Mouse (Mus musculus) forebrain, embryonic 12.5 days (tissue): ENCODE measurements around the gene Itpr2. TPM values are rescaled to one million over a fixed set of nuclear protein-coding genes. Genes with fewer than 3 reads are reported as not detected.
A peak's percentile ranks its signal among the peaks of the same experiment; 100 is the strongest.

Experiments
- ATAC-seq: fragments of 200-750 bp; cut with Nextera tagmentation; 2 replicates; pipeline ENCODE4 v1.8.0; 2017; ENCODE audit warnings: moderate TSS enrichment; ENCODE audit not compliant: low FRiP score
- H3K27ac ChIP-seq: fragments of 300-500 bp; sonication (generic); 2 replicates; pipeline ENCODE4 v1.5.1; 2016; ENCODE audit warnings: mild to moderate bottlenecking
- H3K27me3 ChIP-seq: fragments of 300-500 bp; sonication (generic); 2 replicates; pipeline ENCODE4 v1.6.1; 2016; ENCODE audit warnings: mild to moderate bottlenecking
- H3K36me3 ChIP-seq: fragments of 300-500 bp; sonication (generic); replicated peaks from 2 replicates; pipeline ENCODE4 v1.6.1; 2016; ENCODE audit warnings: mild to moderate bottlenecking
- H3K4me1 ChIP-seq: fragments of 300-500 bp; sonication (generic); 2 replicates; pipeline ENCODE4 v1.6.1; 2016
- H3K4me2 ChIP-seq: fragments of 300-500 bp; sonication (generic); 2 replicates; pipeline ENCODE4 v1.6.1; 2016; ENCODE audit warnings: mild to moderate bottlenecking, moderate library complexity
- H3K4me3 ChIP-seq: fragments of 300-500 bp; sonication (generic); replicated peaks from 2 replicates; pipeline ENCODE4 v1.5.1; 2016; ENCODE audit warnings: mild to moderate bottlenecking
- H3K9ac ChIP-seq: fragments of 300-500 bp; sonication (generic); 2 replicates; pipeline ENCODE4 v1.6.1; 2016; ENCODE audit warnings: mild to moderate bottlenecking
- H3K9me3 ChIP-seq: fragments of 300-500 bp; sonication (generic); 2 replicates; pipeline ENCODE4 v1.6.1; 2016
- WGBS: fragments of 180-500 bp; shearing (Covaris S2); methylation state at CpG from one replicate; pipeline ENCODE4 v1.1.7; 2016; 5-methylcytosine and 5-hydroxymethylcytosine counted together
- polyA plus RNA-seq: library from polyadenylated mRNA; unstranded; fragments of >200 nt; fragmentation: Nextera tagmentation; extraction: Ambion mirVana; gene quantifications from 2 replicates; pipeline ENCODE4 v1.2.1, GENCODE M21; 2016

Gene Itpr2
- polyA plus RNA-seq, 1 experiment from 2014 or later: 3.4 TPM

DNA sequence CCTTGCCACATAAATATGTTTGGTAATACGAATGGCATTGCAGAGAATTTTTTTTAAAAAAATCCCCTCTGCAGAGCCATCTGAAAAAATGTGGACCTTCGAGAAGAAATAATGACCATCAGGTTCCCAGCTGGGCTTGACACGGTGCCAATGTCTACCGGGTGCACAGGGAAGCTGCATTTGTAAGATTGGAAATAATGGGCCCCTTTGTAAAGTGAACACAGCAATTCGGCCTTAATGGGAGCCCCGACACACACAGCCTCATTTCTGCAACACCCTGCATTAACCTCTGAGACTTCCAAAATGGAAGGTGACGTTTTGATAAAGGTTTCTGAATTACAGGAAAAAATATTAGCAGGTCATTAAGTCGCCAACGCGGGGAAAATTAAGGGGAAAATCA lies 97.9 kb downstream of the Itpr2 start:
- Histone ChIP-seq H3K4me1 (peaks cover 13% of the 10 kb centered on the region; the same call in 1 of the 2 replicates), H3K4me2 (no peak overlapping the region), H3K4me3 (no peak overlapping the region), H3K9me3 (no peaks in the 10 kb centered on the region), H3K27me3 (no peaks in the 10 kb centered on the region), H3K9ac (no peak overlapping the region), H3K36me3 (no peaks in the 10 kb centered on the region), H3K27ac (no peak overlapping the region)
- peak; percentile 48; the same call in 1 of the 2 replicates for ATAC-seq
- 36% methylated on average over 10 of the region's 10 CpGs for WGBS

DNA sequence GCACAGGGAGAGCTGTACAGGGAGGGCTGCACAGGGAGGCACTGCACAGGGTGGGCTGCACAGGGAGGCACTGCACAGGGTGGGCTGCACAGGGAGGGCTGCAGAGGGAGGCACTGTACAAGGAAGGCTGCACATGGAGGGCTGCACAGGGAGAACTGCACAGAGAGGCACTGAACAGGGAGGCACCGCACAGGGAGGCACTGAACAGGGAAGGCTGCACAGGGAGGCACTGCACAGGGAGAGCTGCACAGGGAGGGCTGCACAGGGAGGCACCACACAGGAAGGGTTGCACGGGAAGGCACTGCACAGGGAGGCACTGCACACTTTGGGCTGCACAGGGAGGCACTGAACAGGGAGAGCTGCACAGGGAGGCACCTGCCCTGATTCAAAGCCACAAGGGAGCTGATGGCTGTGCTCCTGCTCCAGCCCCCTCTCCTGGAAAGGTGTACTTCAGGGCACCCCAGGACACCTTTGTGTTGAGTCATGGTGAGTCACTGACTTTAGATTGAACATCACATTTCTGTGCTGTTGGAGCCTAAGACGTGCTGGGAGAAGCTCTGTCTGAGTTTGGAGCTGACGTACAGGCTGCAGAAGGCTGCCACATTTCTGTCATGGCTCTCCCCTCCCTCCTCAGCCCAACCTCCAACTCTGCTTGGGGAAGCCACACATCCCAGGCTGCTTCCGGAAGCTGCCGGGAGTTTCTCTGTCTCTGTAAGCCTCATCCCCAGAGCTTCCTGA lies 98.9 kb downstream of the Itpr2 start:
- WGBS: 62% methylated on average over 6 of the region's 6 CpGs
- Histone ChIP-seq H3K36me3 (no peaks in the 10 kb centered on the region), H3K27ac (no peak overlapping the region), H3K4me3 (no peak overlapping the region), H3K9ac (no peak overlapping the region), H3K9me3 (no peaks in the 10 kb centered on the region), H3K27me3 (no peaks in the 10 kb centered on the region), H3K4me1 (peaks cover 13% of the 10 kb centered on the region; the same call in 1 of the 2 replicates), H3K4me2 (no peak overlapping the region)
- ATAC-seq: no peak; the same call in 1 of the 2 replicates

DNA sequence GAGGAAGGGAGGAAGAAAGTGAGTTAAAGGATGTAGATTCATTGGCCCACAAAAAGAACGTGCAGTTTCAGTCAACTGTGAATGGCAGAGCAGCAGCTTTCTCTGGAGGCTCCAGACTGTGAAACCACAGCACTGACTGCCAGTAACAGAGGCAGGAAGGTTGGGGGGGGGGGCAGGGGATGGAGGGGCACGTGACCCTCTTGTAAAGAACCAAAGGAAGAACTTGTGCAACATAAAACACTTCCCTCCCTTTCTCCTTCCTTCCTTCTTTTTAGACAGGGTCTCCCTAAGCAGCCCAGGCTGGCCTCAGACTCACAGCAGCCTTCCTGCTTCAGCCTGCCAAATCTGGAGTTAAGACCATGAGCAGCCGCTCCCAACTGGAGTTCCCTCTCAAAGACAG lies 104.2 kb downstream of the Itpr2 start:
- 78% methylated on average over 3 of the region's 3 CpGs for WGBS
- no peak overlapping the region for H3K4me2 ChIP-seq
- no peak overlapping the region for H3K9ac ChIP-seq
- ATAC-seq: no peak
- no peaks in the 10 kb centered on the region for H3K4me1 ChIP-seq
- no peak overlapping the region for H3K27ac ChIP-seq
- no peaks in the 10 kb centered on the region for H3K36me3 ChIP-seq
- H3K27me3 ChIP-seq: no peaks in the 10 kb centered on the region
- H3K4me3 ChIP-seq: no peak overlapping the region
- H3K9me3 ChIP-seq: no peaks in the 10 kb centered on the region

DNA sequence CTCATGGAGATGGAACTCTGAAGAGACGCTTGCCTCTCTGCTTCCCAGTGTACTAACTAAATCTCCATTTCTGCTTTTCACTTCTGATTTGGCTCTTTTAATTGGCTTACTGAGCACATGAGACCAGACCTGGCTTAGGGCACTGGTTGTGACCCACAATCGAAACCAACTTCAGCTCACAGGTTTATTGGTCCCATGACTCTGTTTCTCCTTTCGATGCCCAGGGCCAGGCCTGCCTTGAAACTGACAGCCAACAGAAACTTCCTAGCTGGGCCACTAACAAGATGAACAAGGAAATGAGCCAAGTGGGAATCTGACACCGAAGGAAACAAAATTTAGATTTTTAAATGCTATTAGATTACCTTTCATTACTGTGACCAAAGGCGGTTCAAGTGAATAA lies 105.8 kb downstream of the Itpr2 start:
- Histone ChIP-seq H3K27me3 (no peaks in the 10 kb centered on the region), H3K9me3 (no peaks in the 10 kb centered on the region), H3K9ac (no peak overlapping the region), H3K27ac (no peak overlapping the region), H3K4me2 (no peak overlapping the region), H3K36me3 (no peaks in the 10 kb centered on the region), H3K4me1 (no peaks in the 10 kb centered on the region), H3K4me3 (no peak overlapping the region)
- WGBS: 94% methylated on average over 5 of the region's 5 CpGs
- no peak for ATAC-seq

DNA sequence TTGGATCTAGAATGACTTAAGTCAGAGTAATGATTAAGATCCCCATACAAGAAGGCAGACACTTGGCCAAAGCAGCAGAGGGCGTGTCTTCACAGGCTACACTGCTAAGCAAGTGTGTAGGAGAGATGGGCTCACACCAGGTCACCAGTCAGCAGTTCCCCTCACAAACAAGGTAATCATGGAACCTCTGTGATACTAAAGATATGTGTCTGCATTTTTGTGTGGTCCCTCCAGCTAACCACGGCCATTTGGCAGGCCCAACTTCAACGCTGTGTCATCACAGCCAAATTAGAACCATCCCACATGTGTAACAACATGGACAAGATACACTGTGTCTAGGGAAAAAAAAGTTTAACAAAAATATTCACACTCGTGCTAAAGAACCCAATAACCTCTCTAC lies 106.4 kb downstream of the Itpr2 start:
- H3K4me2 ChIP-seq: no peak overlapping the region
- H3K9ac ChIP-seq: no peak overlapping the region
- no peak overlapping the region for H3K27ac ChIP-seq
- no peak overlapping the region for H3K4me3 ChIP-seq
- H3K4me1 ChIP-seq: no peaks in the 10 kb centered on the region
- WGBS: 82% methylated on average over 4 of the region's 4 CpGs
- no peaks in the 10 kb centered on the region for H3K27me3 ChIP-seq
- no peaks in the 10 kb centered on the region for H3K9me3 ChIP-seq
- ATAC-seq: no peak
- H3K36me3 ChIP-seq: no peaks in the 10 kb centered on the region

DNA sequence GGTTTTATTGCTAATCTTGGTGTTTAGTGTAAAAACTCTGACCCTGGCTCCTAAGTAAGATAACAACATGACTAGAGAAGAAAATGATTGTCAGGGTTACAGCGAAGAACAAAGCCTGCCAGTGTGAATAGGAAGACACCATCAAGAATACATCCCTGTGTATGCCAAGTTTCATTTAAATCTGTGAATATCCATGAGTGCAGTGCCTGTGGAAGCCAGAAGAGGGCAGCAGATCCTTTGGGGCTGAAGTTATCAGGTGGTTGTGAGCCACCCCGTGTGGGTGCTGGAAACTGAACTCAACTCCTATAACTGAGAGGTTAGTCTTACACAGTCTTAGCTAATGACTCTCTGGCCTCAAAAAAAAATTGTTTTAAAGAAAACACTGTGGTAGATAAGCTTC lies 109.8 kb downstream of the Itpr2 start:
- Histone ChIP-seq H3K4me1 (peaks cover 8% of the 10 kb centered on the region), H3K9me3 (no peaks in the 10 kb centered on the region), H3K27me3 (no peaks in the 10 kb centered on the region), H3K36me3 (no peaks in the 10 kb centered on the region), H3K4me3 (no peak overlapping the region), H3K4me2 (no peak overlapping the region), H3K27ac (no peak overlapping the region), H3K9ac (no peak overlapping the region)
- no peak for ATAC-seq
- WGBS: 86% methylated on average over 2 of the region's 2 CpGs

DNA sequence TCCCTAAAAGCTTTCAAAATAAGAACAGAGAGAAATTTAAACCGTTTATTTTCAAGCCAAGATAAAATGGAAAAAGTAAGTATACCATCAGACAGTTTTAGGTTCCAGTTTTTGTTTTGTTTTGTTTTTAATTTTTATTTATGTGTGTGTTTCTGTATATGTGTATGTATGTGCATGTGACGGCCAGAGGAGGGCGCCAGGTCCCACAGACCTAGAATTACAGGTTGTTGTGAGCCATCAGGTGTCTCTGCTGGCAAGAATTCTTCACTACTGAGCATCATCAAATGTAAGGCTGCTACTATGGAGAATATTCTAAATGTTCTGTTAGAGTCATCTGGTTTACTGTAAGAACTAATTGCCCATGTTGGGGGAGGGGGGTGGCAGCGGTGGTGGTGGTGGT lies 111.9 kb downstream of the Itpr2 start:
- ATAC-seq: no peak
- Histone ChIP-seq H3K4me2 (no peak overlapping the region), H3K36me3 (no peaks in the 10 kb centered on the region), H3K27me3 (no peaks in the 10 kb centered on the region), H3K27ac (no peak overlapping the region), H3K9me3 (no peaks in the 10 kb centered on the region), H3K9ac (no peak overlapping the region), H3K4me1 (peaks cover 12% of the 10 kb centered on the region), H3K4me3 (no peak overlapping the region)
- WGBS: 90% methylated on average over 4 of the region's 4 CpGs

DNA sequence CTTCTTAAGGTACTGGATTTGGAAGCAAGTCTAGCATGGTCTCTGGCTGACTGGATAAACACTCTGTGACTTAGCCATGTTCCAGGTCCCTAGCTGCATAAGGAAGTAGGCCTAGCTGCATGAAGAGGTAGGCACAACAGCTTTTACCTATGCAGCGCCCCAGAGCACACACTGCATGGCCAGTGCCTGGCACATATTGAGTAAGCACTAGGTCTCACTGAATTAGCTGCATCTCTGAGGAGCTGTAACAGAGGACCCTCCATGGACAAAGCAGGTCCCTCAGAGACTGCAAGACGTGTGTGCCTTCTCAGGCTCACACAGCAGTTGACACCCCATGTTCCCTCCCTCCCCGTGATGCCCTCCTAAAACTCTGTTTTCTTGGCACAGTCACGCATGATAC lies 114.0 kb downstream of the Itpr2 start:
- no peak for ATAC-seq
- Histone ChIP-seq H3K4me3 (no peak overlapping the region), H3K9ac (no peak overlapping the region), H3K9me3 (no peaks in the 10 kb centered on the region), H3K27me3 (no peaks in the 10 kb centered on the region), H3K27ac (0 out of 2 replicates have a peak overlapping the region, but pooled peaks have one; percentile 19), H3K4me2 (no peak overlapping the region), H3K36me3 (no peaks in the 10 kb centered on the region), H3K4me1 (peaks cover 12% of the 10 kb centered on the region)
- WGBS: 82% methylated on average over 4 of the region's 4 CpGs

DNA sequence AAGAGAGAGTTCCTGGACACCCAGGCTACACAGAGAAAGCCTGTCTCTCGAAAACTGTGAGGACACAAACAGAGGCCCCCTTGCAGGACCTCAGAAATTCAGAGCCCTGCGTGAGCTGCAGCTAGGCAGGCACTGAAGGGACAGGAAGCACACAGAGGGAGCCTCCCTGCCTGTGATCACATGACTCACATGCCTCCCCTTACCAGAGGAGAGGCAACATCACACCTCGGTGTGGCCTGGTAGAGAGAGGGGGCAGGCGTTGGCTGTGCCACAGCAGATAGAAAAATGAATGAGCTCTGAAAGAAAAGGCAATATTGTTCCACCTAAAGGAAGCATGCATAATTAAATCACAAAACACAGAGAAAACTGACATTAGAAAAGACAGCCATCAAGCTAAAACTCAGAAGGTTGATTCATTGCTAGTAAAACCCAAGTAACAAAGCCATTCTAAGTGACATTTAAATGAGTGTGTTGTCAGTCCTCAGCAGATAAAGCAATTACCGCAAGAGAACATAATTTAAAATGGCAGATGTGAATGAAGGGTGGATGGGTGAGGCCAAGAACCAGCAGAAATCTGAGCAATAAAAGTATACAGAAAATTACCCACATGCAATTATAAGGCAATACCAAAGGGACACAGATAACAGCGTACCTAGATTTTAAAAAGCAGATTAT lies 114.8 kb downstream of the Itpr2 start:
- no peak overlapping the region for H3K4me3 ChIP-seq
- H3K9ac ChIP-seq: no peak overlapping the region
- H3K27me3 ChIP-seq: no peaks in the 10 kb centered on the region
- peaks cover 12% of the 10 kb centered on the region for H3K4me1 ChIP-seq
- WGBS: 30% methylated on average over 6 of the region's 6 CpGs
- peak overlapping the region; percentile 39 for H3K27ac ChIP-seq
- H3K4me2 ChIP-seq: no peak overlapping the region
- H3K36me3 ChIP-seq: no peaks in the 10 kb centered on the region
- peak; percentile 89; the same call in 1 of the 2 replicates for ATAC-seq
- H3K9me3 ChIP-seq: no peaks in the 10 kb centered on the region

DNA sequence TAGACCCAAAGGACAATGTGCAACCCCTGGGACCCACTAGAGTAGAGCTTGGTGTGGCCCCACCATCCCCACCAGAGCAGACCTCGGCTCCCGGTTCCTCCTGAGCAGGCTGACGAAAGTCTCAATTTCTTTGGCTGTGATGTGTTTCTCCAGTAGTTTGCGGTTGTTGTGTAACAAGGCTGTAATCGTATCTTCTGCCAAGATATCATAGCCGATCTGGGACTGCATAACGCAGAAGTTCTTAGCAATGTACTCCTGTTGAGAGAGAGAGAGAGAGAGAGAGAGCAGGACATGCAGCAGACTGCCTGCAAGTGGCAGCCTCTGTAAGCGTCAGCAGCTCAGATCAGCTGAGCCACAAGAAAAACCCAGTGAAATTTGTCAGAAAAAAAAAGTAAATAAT lies 122.8 kb downstream of the Itpr2 start:
- Histone ChIP-seq H3K9me3 (no peaks in the 10 kb centered on the region), H3K4me1 (no peaks in the 10 kb centered on the region), H3K36me3 (no peaks in the 10 kb centered on the region), H3K27me3 (no peaks in the 10 kb centered on the region), H3K9ac (no peak overlapping the region), H3K4me2 (no peak overlapping the region), H3K27ac (no peak overlapping the region), H3K4me3 (no peak overlapping the region)
- no peak for ATAC-seq
- 90% methylated on average over 8 of the region's 8 CpGs for WGBS

DNA sequence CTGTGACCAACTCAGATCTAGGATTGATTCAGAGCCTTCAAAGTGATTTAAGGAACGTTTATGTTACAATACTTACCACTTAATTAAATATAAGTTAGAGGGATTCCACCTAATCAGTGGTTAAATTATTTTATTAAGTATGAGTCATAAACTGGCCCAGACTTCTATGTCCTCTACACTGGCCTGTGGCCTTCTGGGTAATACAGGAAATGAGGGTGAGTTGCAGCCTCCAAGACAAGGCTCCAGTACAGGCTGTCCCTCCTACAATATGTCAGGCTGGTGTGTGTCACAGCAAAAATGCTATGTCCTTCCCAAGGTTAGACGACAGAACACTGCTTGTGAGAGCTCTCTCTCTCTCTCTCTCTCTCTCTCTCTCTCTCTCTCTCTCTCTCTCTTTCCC lies 130.5 kb downstream of the Itpr2 start:
- no peak overlapping the region for H3K9ac ChIP-seq
- no peaks in the 10 kb centered on the region for H3K9me3 ChIP-seq
- H3K4me3 ChIP-seq: no peak overlapping the region
- H3K27me3 ChIP-seq: no peaks in the 10 kb centered on the region
- no peak overlapping the region for H3K4me2 ChIP-seq
- no peak for ATAC-seq
- no peak overlapping the region for H3K27ac ChIP-seq
- 67% methylated on average over 2 of the region's 2 CpGs for WGBS
- H3K4me1 ChIP-seq: no peaks in the 10 kb centered on the region
- no peaks in the 10 kb centered on the region for H3K36me3 ChIP-seq

DNA sequence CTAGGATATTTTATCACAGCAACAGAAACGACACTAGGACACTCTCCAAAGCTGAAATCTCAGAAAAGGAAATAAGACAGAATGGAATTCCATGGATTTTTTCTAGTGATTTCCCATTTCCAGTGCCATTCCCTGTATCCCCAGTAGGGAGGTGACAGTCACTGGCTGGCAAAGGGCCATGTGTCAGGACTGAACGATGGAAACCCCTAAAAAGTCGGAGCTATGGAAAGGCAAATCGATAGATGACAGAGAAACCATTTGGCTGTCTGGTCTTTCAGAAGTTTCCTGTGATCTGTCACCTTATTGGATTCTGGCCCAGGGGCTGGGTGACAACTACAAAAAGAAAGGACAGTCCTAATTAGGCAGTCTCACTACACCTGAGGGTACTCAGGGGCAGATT lies 135.8 kb downstream of the Itpr2 start:
- H3K9me3 ChIP-seq: no peaks in the 10 kb centered on the region
- no peaks in the 10 kb centered on the region for H3K27me3 ChIP-seq
- no peak overlapping the region for H3K4me2 ChIP-seq
- 90% methylated on average over 4 of the region's 4 CpGs for WGBS
- no peaks in the 10 kb centered on the region for H3K36me3 ChIP-seq
- no peaks in the 10 kb centered on the region for H3K4me1 ChIP-seq
- no peak overlapping the region for H3K9ac ChIP-seq
- ATAC-seq: no peak
- H3K27ac ChIP-seq: no peak overlapping the region
- H3K4me3 ChIP-seq: no peak overlapping the region

DNA sequence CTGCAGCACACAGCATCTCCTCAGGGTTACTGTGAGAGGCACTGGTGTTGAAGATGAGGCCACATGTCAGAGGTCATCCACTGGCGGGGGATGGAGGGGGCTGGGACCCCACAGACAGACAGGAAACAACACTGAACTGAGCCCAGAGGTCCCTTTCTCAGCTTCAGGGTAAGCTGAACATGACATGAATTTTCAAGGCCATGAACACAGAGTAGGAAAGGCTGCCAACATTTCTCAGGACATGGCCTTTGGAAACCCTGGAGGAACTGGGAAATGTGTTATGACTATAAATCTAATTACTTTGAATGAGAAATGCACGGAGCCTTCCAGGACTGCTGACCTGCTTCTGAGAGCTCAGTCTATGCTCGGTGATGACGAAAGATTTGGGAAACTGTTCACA lies 144.1 kb downstream of the Itpr2 start:
- no peaks in the 10 kb centered on the region for H3K36me3 ChIP-seq
- no peaks in the 10 kb centered on the region for H3K4me1 ChIP-seq
- no peak overlapping the region for H3K27ac ChIP-seq
- H3K27me3 ChIP-seq: no peaks in the 10 kb centered on the region
- no peak overlapping the region for H3K9ac ChIP-seq
- no peaks in the 10 kb centered on the region for H3K9me3 ChIP-seq
- no peak overlapping the region for H3K4me2 ChIP-seq
- no peak overlapping the region for H3K4me3 ChIP-seq
- no peak for ATAC-seq
- 79% methylated on average over 4 of the region's 4 CpGs for WGBS
